Mouse (Mus musculus) stomach, embryonic 15.5 days (tissue): ENCODE measurements around the gene Olfr414. TPM values are rescaled to one million over a fixed set of nuclear protein-coding genes. Genes with fewer than 3 reads are reported as not detected.

Experiments used
- ATAC-seq: fragments of 200-750 bp; cut with Nextera tagmentation; 2 replicates; pipeline ENCODE4 v1.8.0; 2017; ENCODE audit warnings: low read depth, moderate number of reproducible peaks, moderate TSS enrichment; ENCODE audit not compliant: insufficient read depth, low FRiP score
- H3K27ac ChIP-seq: fragments of 300-500 bp; sonication (generic); 2 replicates; pipeline ENCODE4 v1.5.1; 2015; ENCODE audit warnings: mild to moderate bottlenecking, inconsistent platforms
- H3K27me3 ChIP-seq: fragments of 300-500 bp; sonication (generic); replicated peaks from 2 replicates; pipeline ENCODE4 v1.6.1; 2015; ENCODE audit warnings: inconsistent platforms
- H3K36me3 ChIP-seq: fragments of 300-500 bp; sonication (generic); 2 replicates; pipeline ENCODE4 v1.6.1; 2015; ENCODE audit warnings: inconsistent platforms
- H3K4me1 ChIP-seq: fragments of 300-500 bp; sonication (generic); 2 replicates; pipeline ENCODE4 v1.6.1; 2015; ENCODE audit warnings: inconsistent platforms
- H3K4me2 ChIP-seq: fragments of 300-500 bp; sonication (generic); 2 replicates; pipeline ENCODE4 v1.6.1; 2015; ENCODE audit warnings: mild to moderate bottlenecking, inconsistent platforms
- H3K4me3 ChIP-seq: fragments of 300-500 bp; sonication (generic); replicated peaks from 2 replicates; pipeline ENCODE4 v1.5.1; 2015; ENCODE audit warnings: inconsistent platforms
- H3K9ac ChIP-seq: fragments of 300-500 bp; sonication (generic); 2 replicates; pipeline ENCODE4 v1.6.1; 2015; ENCODE audit warnings: inconsistent platforms
- H3K9me3 ChIP-seq: fragments of 300-500 bp; sonication (generic); 2 replicates; pipeline ENCODE4 v1.6.1; 2016; ENCODE audit warnings: inconsistent platforms
- WGBS: fragments of 180-500 bp; shearing (Covaris S2); methylation state at CpG from one replicate; pipeline ENCODE4 v1.1.7; 2015; 5-methylcytosine and 5-hydroxymethylcytosine counted together
- polyA plus RNA-seq: library from polyadenylated mRNA; unstranded; fragments of >200 nt; fragmentation: Nextera tagmentation; extraction: Ambion mirVana; gene quantifications from 2 replicates; pipeline ENCODE4 v1.2.1, GENCODE M21; 2015

Olfr414 gene
- polyA plus RNA-seq, 1 experiment from 2014 or later = not detected

GRCm38 (mm10) chr1:174482567-174482966 is 58.7 kb downstream of the Olfr414 start:
- no peak for ATAC-seq
- no peak overlapping the region for H3K9ac ChIP-seq
- H3K36me3 ChIP-seq = no peaks in the 10 kb centered on the region
- H3K27me3 ChIP-seq = no peaks in the 10 kb centered on the region
- H3K27ac ChIP-seq = no peak overlapping the region
- 93% methylated on average over 6 of the region's 6 CpGs for WGBS
- no peaks in the 10 kb centered on the region for H3K4me1 ChIP-seq
- H3K4me2 ChIP-seq = no peak overlapping the region
- no peak overlapping the region for H3K4me3 ChIP-seq
- no peaks in the 10 kb centered on the region for H3K9me3 ChIP-seq

Other genes starting within 250 kb of the Olfr414 start
- not detected in 2 replicates for gene Olfr419, start 172.0 kb upstream of the Olfr414 start, polyA plus RNA-seq
- 0.50 and 0.51 TPM in 2 replicates for gene Mptx1, start 93.5 kb upstream of the Olfr414 start, polyA plus RNA-seq
- not detected in 2 replicates for gene Olfr417, start 58.9 kb upstream of the Olfr414 start, polyA plus RNA-seq
- not detected in 2 replicates for gene Olfr248, start 33.0 kb upstream of the Olfr414 start, polyA plus RNA-seq
- not detected in 2 replicates for gene Olfr220, start 18.0 kb downstream of the Olfr414 start, polyA plus RNA-seq
- gene Fmn2, start 77.8 kb downstream of the Olfr414 start, polyA plus RNA-seq = 1.4 and 1.8 TPM in 2 replicates